Mouse (Mus musculus) liver, adult 2 months (tissue): ENCODE measurements at regions not wholly inside any gene's neighbourhood (a gene's known extent, or its start where the extent isn't known, plus 50 kb on each side); places are given as distances from the start of the nearest gene placed in this dataset.

ENCODE experiments used
- DNase-seq: peaks from one replicate; pipeline ENCODE4 v3.0.0-alpha.2; 2011; ENCODE audit warnings: low read depth, low spot score; ENCODE audit errors: extremely low read depth
- H3K27ac ChIP-seq: fragments of 200-500 bp; replicated peaks from 2 replicates; pipeline ENCODE4 v1.5.1; 2012; ENCODE audit warnings: low read depth, mild to moderate bottlenecking, control low read depth, inconsistent platforms, low read length; ENCODE audit not compliant: insufficient read depth
- H3K27me3 ChIP-seq: fragments of 200-500 bp; 2 replicates; pipeline ENCODE4 v1.6.1; 2012; ENCODE audit warnings: mild to moderate bottlenecking, moderate library complexity, low read length, inconsistent platforms; ENCODE audit not compliant: control insufficient read depth, insufficient read depth
- H3K36me3 ChIP-seq: fragments of 200-500 bp; 2 replicates; pipeline ENCODE4 v1.6.1; 2012; ENCODE audit warnings: low read length, inconsistent platforms; ENCODE audit not compliant: control insufficient read depth, insufficient read depth
- H3K4me1 ChIP-seq: fragments of 200-500 bp; 2 replicates; pipeline ENCODE4 v1.6.1; 2011; ENCODE audit warnings: low read length; ENCODE audit not compliant: control insufficient read depth, insufficient read depth
- H3K4me3 ChIP-seq: fragments of 200-500 bp; 2 replicates; pipeline ENCODE4 v1.5.1; 2011; ENCODE audit warnings: low read depth, mild to moderate bottlenecking, control low read depth, low read length, moderate library complexity; ENCODE audit not compliant: insufficient read depth
- H3K79me2 ChIP-seq: fragments of 200-500 bp; 2 replicates; pipeline ENCODE4 v1.6.1; 2012; ENCODE audit warnings: inconsistent platforms, mild to moderate bottlenecking, low read length, moderate library complexity; ENCODE audit not compliant: control insufficient read depth, insufficient read depth
- H3K9ac ChIP-seq: fragments of 200-500 bp; 2 replicates; pipeline ENCODE4 v1.6.1; 2012; ENCODE audit warnings: low read depth, mild to moderate bottlenecking, control low read depth, inconsistent platforms, low read length
- CTCF ChIP-seq: fragments of 200-500 bp; IDR thresholded peaks from 2 replicates; pipeline ENCODE4 v1.5.1; 2011; ENCODE audit warnings: low read depth, low read length, control low read depth
- POLR2A ChIP-seq: fragments of 200-500 bp; IDR thresholded peaks from 2 replicates; pipeline ENCODE4 v1.6.1; 2011; ENCODE audit warnings: low read length, control low read depth; ENCODE audit not compliant: insufficient read depth; ENCODE audit errors: extremely low read depth

GRCm38 (mm10) chr5:151704049-151704448 is 53.0 kb upstream of the Rfc3 start:
- TF ChIP-seq CTCF (no peak), POLR2A (no peak)
- H3K27ac ChIP-seq: no peak overlapping the region
- no peaks in the 10 kb centered on the region for H3K27me3 ChIP-seq
- DNase-seq: no peak
- H3K4me3 ChIP-seq: no peak overlapping the region
- H3K79me2 ChIP-seq: no peaks in the 10 kb centered on the region
- no peaks in the 10 kb centered on the region for H3K36me3 ChIP-seq
- no peaks in the 10 kb centered on the region for H3K4me1 ChIP-seq
- H3K9ac ChIP-seq: no peak overlapping the region
